Mouse (Mus musculus) fat pad, adult 2 months (tissue): ENCODE data around the gene Ulk3.

Experiments
- DNase-seq: peaks from one replicate; pipeline ENCODE4 v3.0.0-alpha.2; 2011; ENCODE audit warnings: low read depth, low spot score; ENCODE audit errors: extremely low read depth

Gene Ulk3

DNA sequence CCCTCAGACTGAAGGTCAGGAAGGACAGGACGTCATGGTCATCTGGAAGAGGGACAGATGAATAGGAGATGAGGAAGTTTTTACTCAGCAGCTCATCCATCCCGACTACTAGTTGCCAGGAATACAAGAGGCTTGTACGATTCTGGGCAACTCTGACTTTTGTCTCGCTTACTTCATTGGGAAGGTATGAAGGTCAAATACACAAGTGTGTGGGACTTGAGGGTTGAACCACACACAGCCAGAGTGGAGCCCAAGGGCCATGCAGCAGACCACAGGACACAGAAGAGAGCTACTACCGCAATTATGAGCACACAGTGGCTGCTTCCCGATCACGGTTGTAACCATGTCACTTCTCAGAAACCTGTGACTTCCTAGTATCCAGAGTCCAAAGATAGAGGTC is 23.3 kb downstream of the Ulk3 start:
- no peak for DNase-seq

DNA sequence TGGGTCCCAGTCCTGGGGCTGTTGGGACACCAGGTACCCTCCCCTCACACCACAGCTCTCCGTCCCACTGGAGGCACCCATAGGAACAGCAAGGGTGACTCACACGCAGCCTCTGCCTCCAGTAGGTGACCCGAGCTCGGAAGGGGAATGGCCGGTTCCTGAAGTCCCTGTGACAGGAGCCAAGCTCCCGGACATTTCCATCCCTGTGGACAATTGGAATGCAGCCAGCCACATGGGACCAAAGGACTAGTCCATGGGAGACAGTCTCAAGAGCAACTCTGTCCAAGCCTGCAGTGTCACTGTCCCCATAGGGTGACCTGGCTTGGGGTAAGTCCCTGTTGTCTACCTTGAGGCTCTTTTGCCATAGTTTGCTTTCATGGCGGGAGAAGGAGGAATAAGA is 24.7 kb downstream of the Ulk3 start:
- DNase-seq: no peak

DNA sequence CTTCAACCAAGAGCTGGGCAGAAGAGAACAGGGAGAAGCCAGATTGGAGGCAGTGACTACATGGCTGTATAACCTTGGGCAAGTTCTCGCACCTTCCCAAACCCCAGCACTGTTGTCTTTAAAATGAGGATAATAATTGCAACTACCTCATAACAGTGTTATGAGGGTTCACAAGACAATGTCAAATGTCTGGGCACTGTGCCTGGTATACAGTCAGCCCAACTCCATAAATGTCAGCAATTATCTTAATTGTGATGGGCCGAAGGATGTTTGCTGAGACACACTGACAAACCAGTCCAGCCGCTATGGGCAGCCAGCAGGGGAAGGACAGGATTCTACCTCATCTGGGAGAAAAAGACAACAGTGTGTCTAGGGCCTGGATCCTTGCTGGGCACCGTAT is 25.5 kb downstream of the Ulk3 start:
- DNase-seq: peak; percentile 55

DNA sequence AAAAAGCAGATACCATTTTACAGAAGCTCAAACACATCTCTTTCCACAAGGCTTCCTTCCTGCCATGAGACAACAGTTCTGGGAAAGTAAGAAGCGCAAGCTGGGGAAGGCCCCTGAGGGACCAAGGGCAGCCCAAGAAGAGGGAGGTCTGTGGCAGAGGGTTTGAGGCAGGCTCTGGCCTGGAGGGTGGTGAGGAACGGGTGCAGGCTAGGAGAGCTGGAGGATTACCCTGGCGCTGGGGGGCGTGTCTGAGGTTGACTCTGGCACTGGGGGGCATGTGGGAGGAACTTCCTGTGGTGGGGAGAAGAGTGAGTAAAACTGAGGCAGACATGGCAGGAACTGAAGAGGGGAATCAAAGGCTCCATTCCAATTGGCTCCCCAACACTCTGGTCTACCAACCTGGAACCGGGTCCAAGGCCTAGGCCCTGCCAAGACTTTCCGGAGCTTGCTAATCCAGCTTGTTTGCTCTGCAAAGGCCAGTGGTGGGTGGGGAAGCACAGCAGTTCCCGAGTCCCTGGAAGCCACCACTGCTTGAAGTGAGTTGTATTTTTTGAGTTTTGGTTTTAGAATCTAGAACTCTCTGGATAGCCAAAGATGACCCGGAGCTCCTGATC is 28.4 kb downstream of the Ulk3 start:
- no peak for DNase-seq

DNA sequence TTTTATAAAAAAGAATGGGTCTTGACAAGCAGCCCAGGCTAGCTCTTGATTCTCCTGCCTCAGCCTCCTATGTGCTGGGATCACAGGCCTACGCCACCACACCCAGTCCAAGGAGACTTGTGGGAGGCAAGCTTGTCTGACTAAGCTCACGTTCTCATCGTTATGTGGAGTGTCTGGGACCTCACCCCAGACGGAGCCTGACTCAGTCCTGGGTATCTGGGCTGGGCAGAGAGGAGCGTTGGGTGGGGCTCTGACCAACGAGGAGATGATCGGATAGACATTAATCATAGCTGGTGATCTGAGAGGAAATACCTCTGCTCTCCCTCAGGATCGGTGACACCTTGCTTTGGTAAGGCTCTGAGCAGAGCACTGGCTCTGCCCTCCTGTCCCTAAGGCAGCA is 29.6 kb downstream of the Ulk3 start:
- no peak for DNase-seq

DNA sequence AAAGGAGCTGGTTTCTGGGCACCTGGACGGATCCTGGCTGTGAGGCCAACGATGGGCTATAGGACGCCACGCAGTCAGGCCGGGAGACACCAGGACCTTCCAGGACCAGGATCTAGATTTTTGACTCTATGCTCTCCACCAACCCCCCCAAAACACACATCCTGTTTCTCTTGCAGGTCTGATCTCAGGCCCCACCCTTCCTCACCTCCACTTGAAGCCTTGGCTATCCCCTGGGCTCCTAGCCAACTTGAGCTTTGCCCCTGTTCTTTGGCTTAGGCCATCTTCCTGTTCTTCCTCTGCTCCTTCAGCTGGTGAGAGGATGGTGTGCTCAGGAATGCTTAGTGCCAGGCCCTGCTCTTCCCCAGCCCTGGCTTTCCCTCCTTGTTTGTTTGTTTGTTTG is 31.4 kb downstream of the Ulk3 start, which contains the start of gene Lman1l:
TSS of gene Lman1l (minus strand) at position 101 of the 400 bp plus-strand sequence.
- no peak for DNase-seq

DNA sequence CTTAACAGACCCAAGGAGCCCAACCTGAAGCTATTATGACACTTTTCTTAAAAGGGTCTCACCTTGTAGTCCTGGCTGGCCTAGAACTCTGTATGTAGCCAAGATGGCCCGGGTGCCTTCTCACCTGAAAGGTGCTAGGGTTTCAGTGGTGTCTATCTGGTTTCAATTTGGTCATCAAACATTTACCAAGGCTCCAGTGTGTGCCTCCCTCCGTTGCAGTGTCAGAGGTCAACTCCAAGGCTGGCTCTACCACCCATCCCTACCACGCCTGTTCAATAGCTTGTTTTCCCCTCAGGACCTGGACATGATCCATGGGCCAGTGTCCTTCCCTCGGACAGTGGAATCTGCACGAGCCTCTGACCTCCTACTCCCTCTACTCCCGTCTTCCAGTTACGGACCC is 35.0 kb downstream of the Ulk3 start:
- DNase-seq: no peak

DNA sequence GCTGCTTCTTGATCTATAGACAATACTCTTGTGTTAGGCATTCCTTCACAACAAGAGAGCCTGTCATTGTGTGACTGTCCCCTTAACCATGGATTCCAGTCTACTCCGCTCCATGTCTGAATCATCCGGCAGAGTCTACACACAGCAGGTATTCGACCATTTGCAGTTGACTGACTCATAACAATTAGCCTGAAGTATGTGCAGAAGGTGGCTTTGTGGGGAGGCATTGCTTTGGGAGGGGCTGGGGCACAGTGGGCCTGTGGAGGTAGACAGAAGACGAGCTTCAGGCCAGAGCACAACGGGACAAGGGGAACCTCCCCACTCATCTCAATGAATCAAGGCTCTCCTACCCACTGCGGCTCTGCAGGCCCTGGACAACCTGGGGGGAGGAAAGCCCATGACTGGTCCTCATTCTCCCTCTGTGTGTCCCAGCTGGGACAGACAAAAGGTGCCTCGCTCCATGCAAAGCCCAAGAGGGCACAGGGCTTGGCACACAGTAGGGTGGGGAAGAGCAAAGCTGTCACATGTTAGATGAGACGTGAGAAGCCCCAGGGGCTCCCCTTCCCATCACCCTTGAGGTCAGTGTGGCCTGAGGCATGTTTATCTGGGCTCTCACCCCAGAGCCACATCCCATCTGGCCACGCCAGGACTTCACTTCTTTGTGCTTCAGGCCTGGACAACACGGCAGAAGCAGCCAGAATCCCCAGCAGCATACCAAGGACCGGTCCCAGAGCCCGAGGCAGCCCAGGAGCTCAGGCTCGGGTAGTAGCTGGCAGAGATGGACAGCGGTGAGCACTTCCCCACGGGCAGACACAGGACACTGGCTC is 36.6 kb downstream of the Ulk3 start:
- no peak for DNase-seq

DNA sequence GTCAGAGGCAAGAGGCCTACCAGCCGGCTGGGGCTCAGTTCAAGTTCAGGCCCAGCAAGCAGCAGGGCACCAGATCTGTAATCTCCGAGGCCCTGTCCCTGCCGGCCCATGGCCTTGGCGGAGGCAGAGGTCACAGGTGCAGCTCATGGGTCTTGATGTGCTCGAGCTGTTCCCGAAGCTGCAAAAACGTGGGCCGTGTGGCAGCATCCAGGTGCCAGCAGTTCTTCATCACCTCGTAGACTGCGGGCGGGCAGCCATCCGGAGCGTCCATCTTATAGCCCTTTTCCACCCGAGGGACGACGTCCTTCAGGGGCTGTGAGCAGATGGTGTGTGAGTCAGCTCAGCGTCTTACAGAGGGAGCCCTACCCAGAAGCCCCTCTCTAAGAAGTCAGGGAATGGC is 37.9 kb downstream of the Ulk3 start:
- DNase-seq: no peak

DNA sequence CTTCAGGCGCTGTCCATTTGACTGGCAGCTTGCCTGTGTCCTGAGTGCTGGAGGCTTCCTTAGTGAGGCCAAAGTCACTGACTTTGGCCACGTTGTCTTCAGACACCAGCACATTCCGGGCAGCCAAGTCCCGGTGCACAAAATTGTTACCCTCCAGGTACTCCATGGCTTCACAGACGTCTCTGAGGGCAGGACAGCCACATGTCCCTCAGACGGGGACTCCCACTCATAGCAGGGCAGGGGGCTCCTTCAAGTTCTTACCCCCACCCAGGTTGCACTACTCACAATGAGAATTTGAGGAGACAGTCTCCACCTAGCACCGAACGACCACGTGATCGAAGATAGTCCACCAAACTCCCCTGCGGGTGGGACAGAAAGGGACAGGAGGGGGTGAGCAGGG is 38.6 kb downstream of the Ulk3 start:
- DNase-seq: no peak

DNA sequence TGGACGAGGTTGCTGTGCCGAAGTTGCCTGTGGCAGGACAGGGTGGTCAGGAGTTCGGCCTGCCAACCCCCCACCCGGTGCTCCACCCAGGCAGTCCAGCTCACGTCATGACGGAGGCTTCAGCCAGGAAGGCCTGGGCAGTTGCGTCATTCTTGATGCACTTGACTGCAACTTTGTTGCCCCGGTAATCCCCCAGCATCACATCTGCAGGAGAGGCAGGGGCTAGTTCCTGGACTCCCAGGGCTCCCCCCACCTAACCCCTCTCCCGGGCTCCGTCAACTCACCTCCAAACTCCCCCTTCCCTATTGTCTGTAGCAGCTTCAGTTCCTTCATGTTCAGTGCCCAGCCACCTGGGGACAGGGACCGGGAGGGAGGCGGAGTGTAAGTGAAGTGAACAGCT is 39.5 kb downstream of the Ulk3 start:
- DNase-seq: no peak

DNA sequence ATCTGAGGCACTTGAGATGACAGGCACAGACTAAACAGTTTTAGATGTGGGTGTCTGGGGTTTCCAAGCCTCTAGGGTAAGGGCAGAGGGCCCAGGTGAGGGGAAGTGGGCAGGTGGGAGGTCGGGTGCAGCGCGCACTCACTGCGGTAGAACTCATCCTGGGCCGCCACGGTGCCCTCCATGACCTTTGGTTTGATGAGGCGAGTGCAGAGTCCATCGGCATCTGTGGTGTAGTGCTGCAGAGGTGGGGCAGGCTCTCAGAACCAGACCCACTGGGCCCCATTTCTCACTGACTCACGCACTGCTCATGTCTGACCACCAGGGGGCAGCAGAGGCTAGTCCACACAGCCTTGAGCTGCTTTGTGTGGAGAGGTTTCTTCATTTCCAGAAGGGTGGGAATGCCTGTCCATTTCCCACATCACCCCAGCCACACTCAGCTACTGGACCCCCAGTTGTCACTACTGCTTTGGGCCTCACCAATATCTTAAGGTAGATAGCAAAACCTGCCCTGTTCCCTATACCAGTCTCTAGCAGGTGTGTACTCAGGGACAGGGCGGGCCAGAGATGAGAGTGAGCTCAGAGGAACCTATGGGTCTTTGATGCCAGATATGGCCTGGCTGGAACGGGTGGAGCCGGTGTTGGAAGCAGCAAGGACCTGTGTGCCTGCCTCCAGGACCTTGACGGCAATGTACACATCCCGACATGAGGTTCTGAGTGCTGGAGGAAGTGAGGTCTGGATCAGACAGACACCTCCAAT is 40.0 kb downstream of the Ulk3 start:
- no peak for DNase-seq

DNA sequence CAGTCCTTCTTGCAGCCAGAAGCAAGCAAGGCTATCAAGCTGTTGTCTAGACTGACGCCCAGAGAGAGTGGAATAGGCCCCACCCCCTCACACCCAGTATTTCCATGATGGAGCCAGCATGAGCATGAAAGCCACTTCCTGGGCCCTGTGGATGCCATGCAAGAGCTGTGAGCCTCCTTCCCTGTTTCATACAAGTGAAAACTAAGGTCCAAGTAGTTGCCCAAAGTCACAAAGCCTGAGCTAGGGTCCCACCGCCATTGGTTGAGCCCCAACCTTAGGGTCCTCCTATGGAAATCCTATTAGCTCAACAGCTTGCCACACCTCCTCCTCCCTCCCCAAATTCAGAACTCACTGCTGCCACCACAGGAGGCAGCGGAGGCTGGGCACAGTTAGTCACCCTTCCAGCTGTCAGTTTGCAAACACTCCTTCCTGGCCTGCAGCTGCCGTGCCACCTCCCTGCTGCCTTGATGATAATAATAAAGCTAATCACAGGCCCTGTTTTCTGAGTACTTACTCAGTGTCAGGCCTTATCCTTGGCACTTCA is 44.3 kb downstream of the Ulk3 start:
- DNase-seq: no peak

DNA sequence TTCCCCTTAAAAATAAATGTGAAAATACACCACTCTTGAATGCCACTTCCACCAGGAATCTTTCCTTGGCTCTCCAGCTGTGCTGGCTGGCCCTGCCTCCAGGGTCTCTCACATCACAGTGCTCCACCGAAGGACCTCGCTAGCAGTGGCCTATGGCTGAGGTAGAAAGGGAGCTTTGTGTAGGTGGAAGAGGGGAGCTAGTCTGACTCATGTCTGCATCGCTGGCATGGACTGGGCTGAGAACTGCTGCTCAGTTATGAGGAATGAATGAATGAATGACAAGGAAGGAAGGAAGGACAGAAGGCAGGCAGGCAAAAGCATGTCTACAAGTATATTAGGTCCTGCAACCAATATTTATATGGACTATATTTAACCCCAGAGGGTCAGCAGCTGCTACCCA is 48.0 kb downstream of the Ulk3 start:
- DNase-seq: no peak

DNA sequence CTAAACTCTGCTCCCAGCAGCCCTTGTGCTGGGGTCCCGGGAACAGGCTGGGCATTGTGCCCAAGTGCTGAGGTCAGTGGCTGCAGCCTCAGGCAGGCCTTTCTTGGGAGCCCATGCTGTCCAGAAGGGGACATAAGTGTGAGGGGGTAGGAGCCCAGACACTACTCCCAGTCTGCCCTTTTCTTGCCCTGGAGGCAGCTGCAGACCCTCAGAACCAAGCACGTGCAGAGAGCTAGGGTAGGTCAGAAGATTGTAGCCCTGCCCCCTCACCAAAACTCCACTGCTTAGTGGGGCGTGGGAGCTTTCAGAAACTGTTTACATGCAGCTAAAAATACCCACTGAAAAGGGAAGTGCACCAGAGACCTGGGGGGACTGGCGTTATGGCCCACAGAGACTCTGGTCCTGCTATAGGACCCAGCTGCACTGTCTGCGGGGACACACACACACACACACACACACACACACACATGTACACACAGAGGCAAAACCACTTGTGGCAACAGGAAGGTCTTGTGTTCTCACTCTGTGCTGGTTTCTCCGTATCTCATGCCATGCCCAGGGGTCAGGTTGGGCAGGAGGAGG is 48.6 kb downstream of the Ulk3 start:
- DNase-seq: no peak

DNA sequence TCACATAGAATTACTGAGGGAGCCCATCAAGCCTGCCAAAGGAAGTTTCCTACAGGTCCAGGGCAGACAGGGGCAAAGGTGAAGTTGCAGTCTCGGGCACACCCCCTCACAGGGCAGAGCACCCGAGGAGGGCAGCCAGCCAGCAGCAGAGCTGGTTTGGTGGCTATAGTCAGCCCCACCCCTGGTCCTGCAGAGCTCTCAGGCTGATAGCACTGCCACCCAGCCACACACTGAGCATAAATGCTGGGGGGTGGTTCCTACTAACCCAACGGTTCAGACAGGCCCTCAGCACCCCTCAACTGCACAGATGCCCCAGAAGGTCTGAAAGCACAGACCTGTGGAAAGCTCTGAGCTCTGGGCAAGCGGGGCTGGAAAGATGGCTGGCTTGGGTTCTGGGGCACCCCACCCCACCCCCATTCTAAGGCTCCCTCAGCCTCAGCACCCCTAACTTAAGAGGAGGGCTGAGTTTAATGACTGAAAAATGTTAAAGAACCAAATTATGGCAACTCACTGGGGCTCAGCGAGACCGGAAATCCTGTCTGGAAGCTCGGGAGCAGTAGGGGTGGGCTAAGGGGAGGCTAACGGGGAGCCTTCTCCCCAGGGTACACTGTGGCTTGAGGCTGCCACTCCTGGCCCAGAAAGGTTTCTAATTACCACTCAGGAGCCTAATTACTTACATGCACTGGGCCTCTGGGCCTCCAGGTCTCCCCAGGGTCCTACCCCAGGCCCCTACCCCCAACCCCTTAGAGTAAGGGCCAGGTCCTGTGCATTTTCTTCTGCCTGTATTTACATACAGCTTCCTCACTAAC is 49.6 kb downstream of the Ulk3 start:
- no peak for DNase-seq

DNA sequence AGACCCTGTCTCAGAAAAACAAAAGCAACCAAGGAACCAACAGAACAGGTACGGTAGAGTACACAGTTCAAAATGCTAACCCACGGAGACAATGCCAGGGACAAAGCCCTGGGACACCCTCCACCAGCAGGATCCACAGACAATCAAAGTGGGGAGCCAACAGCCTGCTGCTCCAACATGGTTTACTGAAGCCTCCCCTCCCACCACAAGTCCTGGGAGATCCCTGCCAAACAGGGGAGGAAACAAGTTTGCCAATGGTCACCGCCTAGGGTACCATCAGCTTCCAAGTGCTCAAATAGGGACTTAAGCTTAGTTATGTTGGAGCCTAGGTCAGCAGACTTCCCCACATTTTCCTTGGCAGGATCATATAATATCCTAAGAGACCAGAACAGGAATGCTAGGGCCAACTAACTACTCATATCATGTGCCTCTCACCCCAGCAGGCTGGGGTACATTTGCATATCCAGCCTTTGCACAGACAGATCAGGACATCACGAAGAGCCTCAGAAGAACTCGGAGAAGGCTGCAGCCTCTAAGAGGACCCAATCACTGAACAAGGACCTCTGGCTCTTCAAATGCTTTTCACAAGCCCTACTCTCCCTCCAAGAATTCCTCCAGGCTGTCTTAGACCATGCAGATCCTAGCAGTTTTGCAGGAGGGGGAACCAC is 50.5 kb downstream of the Ulk3 start:
- DNase-seq: no peak

DNA sequence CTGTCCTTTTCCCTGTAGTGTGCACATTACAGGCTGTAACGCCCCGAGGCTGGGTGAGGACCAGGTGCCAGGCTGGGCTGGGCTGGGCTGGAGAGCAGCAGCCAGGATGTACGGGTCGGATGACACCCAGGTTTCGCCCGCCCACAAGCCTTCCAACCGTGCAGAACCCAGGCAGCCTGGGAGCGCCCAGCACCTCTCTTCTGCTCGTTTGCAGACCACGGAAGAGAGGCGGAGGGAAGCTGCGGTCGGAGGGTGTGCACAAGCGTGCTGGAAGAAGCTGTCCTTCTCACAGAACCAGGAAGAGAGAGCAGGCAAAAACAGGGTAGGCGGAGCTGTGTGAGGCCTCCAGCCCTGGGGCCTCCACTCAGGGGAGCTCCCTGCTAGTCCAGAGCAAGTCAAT is 51.1 kb downstream of the Ulk3 start:
- DNase-seq: no peak

DNA sequence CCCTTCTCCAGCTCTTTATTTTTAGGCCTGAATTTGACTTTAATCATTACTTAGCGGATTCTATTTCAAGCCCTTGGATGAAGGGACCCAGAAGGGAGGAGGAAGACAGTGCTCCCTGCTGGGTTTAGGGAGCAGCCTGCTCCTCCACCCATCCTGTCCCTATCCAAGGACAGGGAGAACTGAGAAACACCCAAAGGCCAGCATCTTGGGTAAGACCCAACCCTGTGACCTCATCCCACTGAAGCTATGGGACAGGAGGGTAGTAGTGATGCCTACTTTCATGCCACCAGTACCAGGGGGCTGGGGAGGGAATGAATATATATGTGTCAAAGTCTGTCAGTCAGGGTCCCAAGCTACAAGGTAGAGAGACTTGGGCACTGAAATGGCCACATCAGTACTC is 51.8 kb downstream of the Ulk3 start:
- DNase-seq: no peak
